ENCODE assay signal across 17 mouse cellular contexts in the genomic region with DNA sequence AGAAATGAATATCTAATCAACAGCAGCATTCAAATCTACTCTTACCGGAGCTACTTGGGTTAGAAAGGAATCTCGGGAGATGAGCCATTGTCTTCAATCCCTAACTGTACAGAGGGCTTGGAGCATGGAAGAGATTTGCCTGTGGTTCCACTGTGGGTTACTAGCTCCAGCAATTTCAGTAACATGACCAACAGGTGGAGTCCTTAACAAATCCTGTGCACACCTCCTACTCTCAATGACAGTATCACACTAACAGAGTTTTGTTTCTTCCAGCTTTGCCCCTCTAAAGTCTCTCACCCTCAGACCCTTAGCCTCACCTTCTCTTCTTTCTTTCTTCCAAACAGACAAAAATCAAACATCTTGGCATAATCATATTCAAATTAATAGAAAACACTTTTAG. TPM values are rescaled to one million over a fixed set of nuclear protein-coding genes. Genes with fewer than 3 reads are reported as not detected.
DNase-seq lines count a peak whose midpoint lies in the region; ATAC-seq and TF ChIP-seq lines count a peak whose summit lies in the region.
"Had no signal": no experiment of that assay in that cellular context is flagged by ENCODE, and none has a peak within 500 bp of the region (broad histone marks: within the 10 kb centered on the region; RNA-seq: fewer than 3 reads in every experiment).

No protein-coding gene starts in this region.

- H3K4me1 ChIP-seq in heart, postnatal 0 days (ENCODE audit: control insufficient read depth, insufficient read depth): 0 out of 2 replicates have a peak, but pooled peaks cover 3% of the 10 kb centered on the region
- no peaks in the 10 kb centered on the region for H3K4me1 ChIP-seq in lung, embryonic 14.5 days (ENCODE audit: insufficient read depth)

- no peak for DNase-seq in heart, postnatal 0 days (ENCODE audit: low spot score)
- no peak for DNase-seq in heart, adult 18-20 months
- peak; percentile 4 for DNase-seq in lung, embryonic 14.5 days
- DNase-seq in lung, postnatal 36 days: no peak
- peak; percentile 19 for DNase-seq in 416B (ENCODE audit: low read depth)
- peak; percentile 24 for DNase-seq in NIH3T3 (ENCODE audit: low read depth)
- no peak for DNase-seq in left cerebral cortex, postnatal 25 days (ENCODE audit: low spot score in 2 of 2)
- DNase-seq in left cerebral cortex, postnatal 10 days (ENCODE audit: extremely low spot score in 1 of 2, low spot score in 2 of 2): no peak
- DNase-seq: adrenal gland, postnatal 10 days; cerebellum, adult 18-20 months; kidney, adult 8-10 months; spleen, adult 18-20 months had no signal

- no peaks in the 10 kb centered on the region for H3K9me3 ChIP-seq in heart, postnatal 0 days (replicated peaks; ENCODE audit: control insufficient read depth, low read length)
- no peaks in the 10 kb centered on the region for H3K9me3 ChIP-seq in lung, embryonic 14.5 days (ENCODE audit: low read depth, low read length)
- H3K9me3 ChIP-seq: forebrain, embryonic 13.5 days; midbrain, embryonic 10.5 days had no signal

- peaks cover 19% of the 10 kb centered on the region for H3K36me3 ChIP-seq in heart, postnatal 0 days (replicated peaks; ENCODE audit: control insufficient read depth, insufficient read depth, low read length)
- peaks cover 21% of the 10 kb centered on the region; the same call in 1 of the 2 replicates for H3K36me3 ChIP-seq in lung, embryonic 14.5 days (ENCODE audit: insufficient read depth)

- no peak overlapping the region for H3K9ac ChIP-seq in heart, postnatal 0 days (replicated peaks; ENCODE audit: low read depth, low read length)
- H3K9ac ChIP-seq in lung, embryonic 14.5 days: no peak overlapping the region
- H3K9ac ChIP-seq: forebrain, embryonic 13.5 days; hindbrain, embryonic 14.5 days had no signal

- 0 out of 2 replicates have a peak, but pooled peaks have one; percentile 23 for TF ChIP-seq CTCF in heart, postnatal 0 days (IDR thresholded peaks at IDR 0.05; ENCODE audit: low read depth)
- TF ChIP-seq CTCF in lung, embryonic 14.5 days (IDR thresholded peaks at IDR 0.05; ENCODE audit: low read depth): no peak

- WGBS in heart, postnatal 0 days: 73% methylated on average over 2 of the region's 2 CpGs
- 89% methylated on average over 2 of the region's 2 CpGs for WGBS in lung, embryonic 14.5 days

- no peaks in the 10 kb centered on the region for H3K27me3 ChIP-seq in heart, postnatal 0 days (ENCODE audit: control insufficient read depth, insufficient read depth, low read length)
- H3K27me3 ChIP-seq in lung, embryonic 14.5 days (ENCODE audit: insufficient read depth, low read length): no peaks in the 10 kb centered on the region
- H3K27me3 ChIP-seq: forebrain, embryonic 13.5 days had no signal

- intact Hi-C loops in left cerebral cortex, postnatal 25 days (cut with DNase I): loop anchor here (5.0 kb wide), 2 partner anchors 76 to 84 kb away; no protein-coding TSS in a partner anchor
- intact Hi-C loops in left cerebral cortex, postnatal 10 days (cut with DNase I): loop anchor here (10.0 kb wide), 1 partner anchor 148 kb away; no protein-coding TSS in a partner anchor

- no peak overlapping the region for H3K4me2 ChIP-seq in heart, postnatal 0 days (ENCODE audit: low read depth, low read length)
- no peak overlapping the region for H3K4me2 ChIP-seq in lung, embryonic 14.5 days
- H3K4me2 ChIP-seq: forebrain, embryonic 13.5 days; hindbrain, embryonic 14.5 days had no signal

- ATAC-seq in heart, postnatal 0 days (ENCODE audit: insufficient read depth, low read depth): no peak
- no peak for ATAC-seq in lung, embryonic 14.5 days (ENCODE audit: insufficient read depth)
- ATAC-seq: forebrain, embryonic 13.5 days had no signal

- no peak overlapping the region for H3K4me3 ChIP-seq in heart, postnatal 0 days (ENCODE audit: low read depth, low read length)
- H3K4me3 ChIP-seq in lung, embryonic 14.5 days (ENCODE audit: low read depth, low read length): no peak overlapping the region
- H3K4me3 ChIP-seq: forebrain, embryonic 13.5 days; midbrain, embryonic 10.5 days had no signal

- no peak for TF ChIP-seq EP300 in heart, postnatal 0 days (IDR thresholded peaks at IDR 0.05; ENCODE audit: low read depth)

- no peak overlapping the region for H3K27ac ChIP-seq in heart, postnatal 0 days (ENCODE audit: low read depth)
- H3K27ac ChIP-seq in lung, embryonic 14.5 days (ENCODE audit: low read depth): no peak overlapping the region
- H3K27ac ChIP-seq: forebrain, embryonic 13.5 days; hindbrain, embryonic 14.5 days; midbrain, embryonic 10.5 days had no signal

RNA-seq across cellular contexts. Expression of gene Lztfl1, which starts 4.4 kb away (rescaled TPM):
- total RNA-seq in heart, postnatal 0 days (2014; rRNA removed; ENCODE audit: low replicate concordance): 11.2 and 28.4 TPM in 2 replicates
- polyA plus RNA-seq in heart, postnatal 0 days (2015; fragmentation: Nextera tagmentation; extraction: Ambion mirVana): 36.2 and 37.7 TPM in 2 replicates
- total RNA-seq in heart, adult 18-20 months (2021): 10 to 100 TPM; 35.6 to 35.9 TPM
- polyA plus RNA-seq in lung, embryonic 14.5 days (2014; fragmentation: Nextera tagmentation; extraction: Ambion mirVana): 44.9 and 45.4 TPM in 2 replicates
- total RNA-seq in left cerebral cortex, postnatal 25 days (2021): 10 to 100 TPM; 77.8 to 81.6 TPM
- 10 to 100 TPM; 72.3 to 72.9 TPM for total RNA-seq in left cerebral cortex, postnatal 10 days (2021)

RNA-seq across cellular contexts. Expression of gene Slc6a20a, which starts 34.4 kb away (rescaled TPM):
- total RNA-seq in heart, postnatal 0 days (2014; rRNA removed; ENCODE audit: low replicate concordance): not detected in 2 replicates
- polyA plus RNA-seq in heart, postnatal 0 days (2015; fragmentation: Nextera tagmentation; extraction: Ambion mirVana): not detected in 2 replicates
- not detected for total RNA-seq in heart, adult 18-20 months (2021)
- 0.13 and 0.14 TPM in 2 replicates for polyA plus RNA-seq in lung, embryonic 14.5 days (2014; fragmentation: Nextera tagmentation; extraction: Ambion mirVana)
- total RNA-seq in left cerebral cortex, postnatal 25 days (2021): 10 to 100 TPM; 15.9 to 21.1 TPM
- 10 to 100 TPM; 15.2 to 16.2 TPM for total RNA-seq in left cerebral cortex, postnatal 10 days (2021)
- total RNA-seq: granulocyte monocyte progenitor cell, adult 5-6 weeks; liver, adult 2 months had no signal
- polyA plus RNA-seq: liver, adult 2 months had no signal

RNA-seq across cellular contexts. Expression of gene Ccr9, which starts 34.9 kb away (rescaled TPM):
- 1.2 and 4.8 TPM in 2 replicates for total RNA-seq in heart, postnatal 0 days (2014; rRNA removed; ENCODE audit: low replicate concordance)
- polyA plus RNA-seq in heart, postnatal 0 days (2015; fragmentation: Nextera tagmentation; extraction: Ambion mirVana): 0.04 and 0.08 TPM in 2 replicates
- total RNA-seq in heart, adult 18-20 months (2021): under 1 TPM in 1 of 2 experiments, not detected in 1; 0.33 TPM
- polyA plus RNA-seq in lung, embryonic 14.5 days (2014; fragmentation: Nextera tagmentation; extraction: Ambion mirVana): 0.09 TPM in 2 replicates
- total RNA-seq in left cerebral cortex, postnatal 25 days (2021): under 1 TPM; 0.07 to 0.11 TPM
- total RNA-seq in left cerebral cortex, postnatal 10 days (2021): under 1 TPM; 0.10 to 0.17 TPM
- total RNA-seq: granulocyte monocyte progenitor cell, adult 5-6 weeks had no signal

Comparison
In these comparisons a context has a peak if more than half of its experiments do, and no peak if none do; other contexts are left out.
1. DNase-seq: peak in lung, embryonic 14.5 days (single experiment), 416B (single experiment) and NIH3T3 (single experiment); none in heart, postnatal 0 days (single experiment), heart, adult 18-20 months (0 of 2), lung, postnatal 36 days (single experiment), left cerebral cortex, postnatal 25 days (0 of 2) and left cerebral cortex, postnatal 10 days (0 of 2).
2. RNA of gene Slc6a20a, which starts 34.4 kb away (total RNA-seq): 15.9 to 21.1 TPM in left cerebral cortex, postnatal 25 days and 15.2 to 16.2 TPM in left cerebral cortex, postnatal 10 days; not detected in heart, adult 18-20 months and not detected in heart, postnatal 0 days; every median in the first group is over 10 times any median in the second.